Mouse (Mus musculus): ENCODE results near the gene Cux1.

DNA sequence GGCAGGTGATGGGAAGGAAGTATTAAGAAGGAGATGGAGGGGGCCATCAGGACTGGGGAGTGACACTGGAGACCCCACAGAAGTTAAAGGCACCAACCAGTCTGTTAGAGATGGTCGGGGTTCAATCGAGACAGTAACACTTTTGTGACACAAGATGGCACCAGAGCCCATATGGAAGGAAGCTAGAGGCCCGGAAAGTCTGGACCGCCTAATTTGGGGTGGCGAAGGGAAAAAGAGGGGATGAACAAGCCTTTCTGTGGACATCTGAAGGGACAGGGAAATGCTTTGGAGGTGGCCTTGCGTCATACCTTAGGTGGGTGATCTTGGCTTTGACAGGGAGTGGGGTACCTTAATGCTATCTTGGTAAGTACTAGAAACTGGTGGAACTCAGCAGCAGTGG, 285.9 kb downstream of the Cux1 start:
- TF ChIP-seq POLR2A (IDR thresholded peaks at IDR 0.05; ENCODE audit: borderline replicate concordance, control insufficient read depth, low read depth, low read length) (no peak), CTCF (IDR thresholded peaks at IDR 0.05; ENCODE audit: control insufficient read depth, insufficient read depth, low read length) (no peak)
